Comparison of ENCODE assay signal across 17 mouse cellular contexts in genomic region chr9:107324799-107325561, GRCm38 (mm10). TPM values are rescaled to one million over a fixed set of nuclear protein-coding genes. Genes with fewer than 3 reads are reported as not detected.
DNase-seq lines count a peak whose midpoint lies in the region; ATAC-seq and TF ChIP-seq lines count a peak whose summit lies in the region.
"Had no signal": no experiment of that assay in that cellular context is flagged by ENCODE, and none has a peak within 500 bp of the region (broad histone marks: within the 10 kb centered on the region; RNA-seq: fewer than 3 reads in every experiment).

No protein-coding gene starts in this region.

- 75% methylated on average over 4 of the region's 4 CpGs for WGBS in forebrain, postnatal 0 days

- H3K9ac ChIP-seq in forebrain, postnatal 0 days, result no peak overlapping the region
- H3K9ac ChIP-seq: embryonic facial prominence, embryonic 12.5 days; liver, embryonic 15.5 days; stomach, embryonic 15.5 days had no signal

- peak overlapping the region; percentile 90 for H3K27ac ChIP-seq in gastrocnemius, adult 2 months
- H3K27ac ChIP-seq in forebrain, postnatal 0 days (ENCODE audit: low read depth, low read length), result no peak overlapping the region
- H3K27ac ChIP-seq: embryonic facial prominence, embryonic 12.5 days; hindbrain, postnatal 0 days; liver, embryonic 15.5 days; stomach, embryonic 15.5 days had no signal

- no peak for TF ChIP-seq CTCF in gastrocnemius, adult 2 months (IDR thresholded peaks at IDR 0.05)
- no peak for TF ChIP-seq CTCF in forebrain, postnatal 0 days (IDR thresholded peaks at IDR 0.05; ENCODE audit: low read depth)

- H3K4me3 ChIP-seq in gastrocnemius, adult 2 months, result no peak overlapping the region
- H3K4me3 ChIP-seq in forebrain, postnatal 0 days (ENCODE audit: low read depth, low read length), result no peak overlapping the region
- H3K4me3 ChIP-seq: embryonic facial prominence, embryonic 12.5 days; liver, embryonic 15.5 days; stomach, embryonic 15.5 days had no signal

- no peaks in the 10 kb centered on the region for H3K27me3 ChIP-seq in forebrain, postnatal 0 days (ENCODE audit: insufficient read depth, low read length)
- H3K27me3 ChIP-seq: embryonic facial prominence, embryonic 12.5 days; liver, embryonic 15.5 days; stomach, embryonic 15.5 days had no signal

- no peaks in the 10 kb centered on the region for H3K9me3 ChIP-seq in forebrain, postnatal 0 days (ENCODE audit: low read length)
- H3K9me3 ChIP-seq: embryonic facial prominence, embryonic 12.5 days; liver, embryonic 15.5 days; stomach, embryonic 15.5 days had no signal

- no peak overlapping the region for H3K4me2 ChIP-seq in forebrain, postnatal 0 days (ENCODE audit: low read depth)
- H3K4me2 ChIP-seq: embryonic facial prominence, embryonic 12.5 days; liver, embryonic 15.5 days; stomach, embryonic 15.5 days had no signal

- no peak for ATAC-seq in forebrain, postnatal 0 days
- ATAC-seq: forebrain, embryonic 16.5 days; hindbrain, postnatal 0 days; midbrain, embryonic 16.5 days had no signal

- intact Hi-C loops in gastrocnemius, adult 2 months (cut with DNase I), result loop anchor here (1.0 kb wide), 1 partner anchor 17 kb away; no protein-coding TSS in a partner anchor

- no peaks in the 10 kb centered on the region for H3K4me1 ChIP-seq in forebrain, postnatal 0 days (ENCODE audit: insufficient read depth)
- H3K4me1 ChIP-seq: embryonic facial prominence, embryonic 12.5 days; liver, embryonic 15.5 days had no signal

- DNase-seq in gastrocnemius, adult 2 months, result peak; percentile 80
- DNase-seq in gastrocnemius, postnatal 10 days, result no peak
- peak; percentile 57 for DNase-seq in kidney, adult 18-20 months
- no peak for DNase-seq in kidney, postnatal 4 days
- peak; percentile 52 for DNase-seq in induced T-regulatory cell, adult 2 months (ENCODE audit: low read depth)
- DNase-seq in kidney, postnatal 36 days, result peak; percentile 48 to 69
- no peak for DNase-seq in retina, postnatal 1 day
- DNase-seq in forebrain, postnatal 0 days, result no peak
- DNase-seq: right cerebral cortex, adult 18-20 months; thymus, adult 2 months had no signal

- H3K36me3 ChIP-seq in forebrain, postnatal 0 days (ENCODE audit: insufficient read depth), result no peaks in the 10 kb centered on the region
- H3K36me3 ChIP-seq: liver, embryonic 15.5 days; stomach, embryonic 15.5 days had no signal

RNA-seq across cellular contexts. Expression of gene Hemk1, which starts 13.2 kb away (rescaled TPM):
- 10 to 100 TPM; 11.6 to 14.4 TPM for total RNA-seq in gastrocnemius, adult 2 months (2021)
- total RNA-seq in gastrocnemius, postnatal 10 days (2021), result 10 to 100 TPM; 12.8 to 14.4 TPM
- total RNA-seq in forebrain, postnatal 0 days (2014; rRNA removed), result 14.1 and 14.2 TPM in 2 replicates
- 12.9 and 13.4 TPM in 2 replicates for polyA plus RNA-seq in forebrain, postnatal 0 days (2015; fragmentation: Nextera tagmentation; extraction: Ambion mirVana)

RNA-seq across cellular contexts. Expression of gene 6430571L13Rik, which starts 15.4 kb away (rescaled TPM):
- total RNA-seq in gastrocnemius, adult 2 months (2021), result 10 to 100 TPM; 37.9 to 49.6 TPM
- 10 to 100 TPM; 29.4 to 54.7 TPM for total RNA-seq in gastrocnemius, postnatal 10 days (2021)
- total RNA-seq in forebrain, postnatal 0 days (2014; rRNA removed), result 5.2 and 7.2 TPM in 2 replicates
- polyA plus RNA-seq in forebrain, postnatal 0 days (2015; fragmentation: Nextera tagmentation; extraction: Ambion mirVana), result 3.7 and 6.0 TPM in 2 replicates
- total RNA-seq: megakaryocyte, adult 5-6 weeks had no signal

RNA-seq across cellular contexts. Expression of gene Cish, which starts 29.2 kb away (rescaled TPM):
- total RNA-seq in gastrocnemius, adult 2 months (2021), result 100 to 1,000 TPM in 1 of 2 experiments, 10 to 100 TPM in 1; 25.7 to 113 TPM
- 10 to 100 TPM in 1 of 2 experiments, 1 to 10 TPM in 1; 6.7 to 16.8 TPM for total RNA-seq in gastrocnemius, postnatal 10 days (2021)
- 2.7 and 4.0 TPM in 2 replicates for total RNA-seq in forebrain, postnatal 0 days (2014; rRNA removed)
- 11.2 and 12.2 TPM in 2 replicates for polyA plus RNA-seq in forebrain, postnatal 0 days (2015; fragmentation: Nextera tagmentation; extraction: Ambion mirVana)

RNA-seq across cellular contexts. Expression of gene Mapkapk3, which starts 35.3 kb away (rescaled TPM):
- total RNA-seq in gastrocnemius, adult 2 months (2021), result 10 to 100 TPM; 32.6 to 48.1 TPM
- 10 to 100 TPM; 11.0 to 14.4 TPM for total RNA-seq in gastrocnemius, postnatal 10 days (2021)
- total RNA-seq in forebrain, postnatal 0 days (2014; rRNA removed), result 1.5 and 1.6 TPM in 2 replicates
- 1.2 and 1.5 TPM in 2 replicates for polyA plus RNA-seq in forebrain, postnatal 0 days (2015; fragmentation: Nextera tagmentation; extraction: Ambion mirVana)

Comparison
In these comparisons a context has a peak if more than half of its experiments do, and no peak if none do; other contexts are left out.
1. DNase-seq: peak in gastrocnemius, adult 2 months (single experiment), kidney, adult 18-20 months (single experiment), induced T-regulatory cell, adult 2 months (single experiment) and kidney, postnatal 36 days (2 of 2); none in gastrocnemius, postnatal 10 days (single experiment), kidney, postnatal 4 days (0 of 2), retina, postnatal 1 day (single experiment) and forebrain, postnatal 0 days (single experiment).